Mouse (Mus musculus) gastrocnemius, adult 18-20 months (tissue): ENCODE data around the gene 4932438H23Rik. TPM values are rescaled to one million over a fixed set of nuclear protein-coding genes. Genes with fewer than 3 reads are reported as not detected.

Source experiments
- DNase-seq: peaks from one replicate; pipeline ENCODE4 v3.0.0; 2021; ENCODE audit warnings: low spot score
- total RNA-seq, 2 experiments: library from RNA; stranded (reverse); gene quantifications; 2 replicates each; pipeline ENCODE4 v1.2.3; 2021

Gene 4932438H23Rik
- total RNA-seq, 2 experiments from 2014 or later, result 0.24 to 0.62 TPM

GRCm38 (mm10) chr16:91057261-91057660 is 37.7 kb downstream of the 4932438H23Rik start:
- no peak for DNase-seq

GRCm38 (mm10) chr16:91056043-91056821 is 38.7 kb downstream of the 4932438H23Rik start:
- no peak for DNase-seq

GRCm38 (mm10) chr16:91055150-91055549 is 39.8 kb downstream of the 4932438H23Rik start:
- DNase-seq, result no peak

GRCm38 (mm10) chr16:91053599-91053998 is 41.3 kb downstream of the 4932438H23Rik start:
- no peak for DNase-seq

GRCm38 (mm10) chr16:91045511-91045910 is 49.4 kb downstream of the 4932438H23Rik start:
- DNase-seq, result peak; percentile 22

GRCm38 (mm10) chr16:91044270-91045182 is 50.4 kb downstream of the 4932438H23Rik start, which contains the start of gene Paxbp1:
Gene Paxbp1 (minus strand): TSS chr16:91044543.
- DNase-seq, result peak; percentile 99

- peak; percentile 30 for DNase-seq
Observed at GRCm38 (mm10) chr16:91043461-91044248, 51.3 kb downstream of the 4932438H23Rik start.

- no peak for DNase-seq
Observed at GRCm38 (mm10) chr16:91042640-91043039, 52.3 kb downstream of the 4932438H23Rik start.

GRCm38 (mm10) chr16:91035866-91036265 is 59.1 kb downstream of the 4932438H23Rik start:
- no peak for DNase-seq

- no peak for DNase-seq
Observed at GRCm38 (mm10) chr16:91030751-91031150, 64.2 kb downstream of the 4932438H23Rik start.

- DNase-seq, result no peak
Observed at GRCm38 (mm10) chr16:91029901-91030300, 65.0 kb downstream of the 4932438H23Rik start.

- no peak for DNase-seq
Observed at GRCm38 (mm10) chr16:91029161-91029743, 65.7 kb downstream of the 4932438H23Rik start.

- DNase-seq, result no peak
Observed at GRCm38 (mm10) chr16:91026290-91026689, 68.6 kb downstream of the 4932438H23Rik start.

GRCm38 (mm10) chr16:91023384-91023783 is 71.5 kb downstream of the 4932438H23Rik start:
- no peak for DNase-seq

GRCm38 (mm10) chr16:91020842-91021483 is 74.0 kb downstream of the 4932438H23Rik start:
- no peak for DNase-seq

- DNase-seq, result no peak
Observed at GRCm38 (mm10) chr16:91019476-91019875, 75.4 kb downstream of the 4932438H23Rik start.

- DNase-seq, result no peak
Observed at GRCm38 (mm10) chr16:91015761-91016160, 79.2 kb downstream of the 4932438H23Rik start.

GRCm38 (mm10) chr16:91011847-91012246 is 83.1 kb downstream of the 4932438H23Rik start:
- DNase-seq, result peak; percentile 9

GRCm38 (mm10) chr16:91011021-91011683 is 83.8 kb downstream of the 4932438H23Rik start, which contains the start of gene Synj1:
Gene Synj1 (minus strand): TSS chr16:91011308.
- peak; percentile 87 for DNase-seq

GRCm38 (mm10) chr16:91010581-91011020 is 84.3 kb downstream of the 4932438H23Rik start:
- DNase-seq, result no peak
